Mouse (Mus musculus) hindlimb bud, embryonic 11.5 days (tissue): ENCODE measurements around the gene Spred1.
"Not testable (repeated sequence)": the region's sequence is repeated elsewhere in the genome, so short reads cannot be mapped to it uniquely, and the experiment has no call there.

ENCODE experiments used
- DNase-seq: peaks from one replicate; pipeline ENCODE4 v3.0.0-alpha.2; 2012; ENCODE audit warnings: low read depth, low spot score; ENCODE audit errors: extremely low spot score

The Spred1 gene

GRCm38 (mm10) chr2:117119291-117120245, 1.6 kb upstream of the Spred1 start:
- DNase-seq = no peak

- peak; percentile 78 for DNase-seq
Measured at GRCm38 (mm10) chr2:117120246-117121211, 645 bp upstream of the Spred1 start.

GRCm38 (mm10) chr2:117121984-117122605, 921 bp downstream of the Spred1 start:
- no peak for DNase-seq

- DNase-seq = no peak
Measured at GRCm38 (mm10) chr2:117122701-117123337, 1.6 kb downstream of the Spred1 start.

- no peak for DNase-seq
Measured at GRCm38 (mm10) chr2:117123701-117124100, 2.5 kb downstream of the Spred1 start.

GRCm38 (mm10) chr2:117124839-117125238, 3.7 kb downstream of the Spred1 start:
- DNase-seq = no peak

- DNase-seq = no peak
Measured at GRCm38 (mm10) chr2:117129156-117129555, 8.0 kb downstream of the Spred1 start.

GRCm38 (mm10) chr2:117131041-117131440, 9.9 kb downstream of the Spred1 start:
- not testable (repeated sequence) for DNase-seq

- DNase-seq = no peak
Measured at GRCm38 (mm10) chr2:117131910-117132309, 10.7 kb downstream of the Spred1 start.

GRCm38 (mm10) chr2:117133541-117133940, 12.4 kb downstream of the Spred1 start:
- no peak for DNase-seq

GRCm38 (mm10) chr2:117137751-117138150, 16.6 kb downstream of the Spred1 start:
- DNase-seq = no peak

GRCm38 (mm10) chr2:117138932-117139331, 17.8 kb downstream of the Spred1 start:
- no peak for DNase-seq

- DNase-seq = no peak
Measured at GRCm38 (mm10) chr2:117139977-117140376, 18.8 kb downstream of the Spred1 start.

- no peak for DNase-seq
Measured at GRCm38 (mm10) chr2:117143106-117143505, 21.9 kb downstream of the Spred1 start.

GRCm38 (mm10) chr2:117146026-117146425, 24.9 kb downstream of the Spred1 start:
- no peak for DNase-seq

- DNase-seq = no peak
Measured at GRCm38 (mm10) chr2:117146617-117147016, 25.4 kb downstream of the Spred1 start.

GRCm38 (mm10) chr2:117152161-117152560, 31.0 kb downstream of the Spred1 start:
- DNase-seq = no peak

GRCm38 (mm10) chr2:117168379-117168778, 47.2 kb downstream of the Spred1 start:
- no peak for DNase-seq

GRCm38 (mm10) chr2:117169037-117169436, 47.9 kb downstream of the Spred1 start:
- no peak for DNase-seq

GRCm38 (mm10) chr2:117172981-117173380, 51.8 kb downstream of the Spred1 start:
- DNase-seq = no peak
